Comparison of ENCODE assay signal across 32 mouse cellular contexts in the genomic region with DNA sequence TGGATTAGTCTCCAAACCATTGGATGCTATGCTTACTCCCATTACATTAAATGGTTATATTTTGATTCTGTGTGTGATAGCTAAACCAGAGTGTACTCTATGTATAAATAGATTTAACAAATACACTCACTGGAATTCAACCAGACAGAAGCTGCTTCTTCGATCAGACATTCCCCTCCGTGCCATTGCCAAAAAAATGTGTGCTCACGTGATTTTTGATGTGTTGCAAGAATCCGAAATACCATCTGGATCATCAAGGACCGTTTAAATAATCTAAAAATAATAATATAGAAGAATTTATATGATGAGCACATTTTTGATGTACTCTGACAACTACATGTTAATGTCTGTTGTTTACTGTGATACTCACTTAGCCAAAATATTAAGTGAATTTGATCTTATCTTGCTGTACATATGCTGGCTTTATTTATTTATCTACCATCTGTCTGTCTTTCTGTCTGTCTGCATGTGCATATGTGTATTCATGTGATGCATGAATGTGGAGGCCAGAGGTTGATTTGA.
DNase-seq lines count a peak whose midpoint lies in the region; ATAC-seq and TF ChIP-seq lines count a peak whose summit lies in the region.
"Had no signal": no experiment of that assay in that cellular context is flagged by ENCODE, and none has a peak within 500 bp of the region (broad histone marks: within the 10 kb centered on the region; RNA-seq: fewer than 3 reads in every experiment).

No protein-coding gene starts in this region.

- no peak for TF ChIP-seq POLR2A in brain, embryonic 14.5 days (IDR thresholded peaks at IDR 0.05; ENCODE audit: borderline replicate concordance, extremely low read depth, insufficient read depth, insufficient read length, poor library complexity, severe bottlenecking)

- no peaks in the 10 kb centered on the region for H3K36me3 ChIP-seq in forebrain, postnatal 0 days (ENCODE audit: insufficient read depth)
- no peaks in the 10 kb centered on the region for H3K36me3 ChIP-seq in forebrain, embryonic 10.5 days (replicated peaks)
- no peaks in the 10 kb centered on the region for H3K36me3 ChIP-seq in lung, embryonic 16.5 days (ENCODE audit: control insufficient read depth, insufficient read depth, low read length)
- H3K36me3 ChIP-seq: embryonic facial prominence, embryonic 10.5 days; embryonic facial prominence, embryonic 13.5 days; G1E; hindbrain, embryonic 10.5 days had no signal

- DNase-seq in forebrain, postnatal 0 days = peak; percentile 24
- no peak for DNase-seq in forebrain, embryonic 10.5 days (ENCODE audit: extremely low spot score, low spot score)
- DNase-seq in layer of hippocampus, adult 18-20 months (ENCODE audit: low spot score in 2 of 2) = peak; percentile 17 to 63
- no peak for DNase-seq in layer of hippocampus, adult 8-10 months (ENCODE audit: low spot score in 2 of 2)
- no peak for DNase-seq in lung, postnatal 14 days
- DNase-seq in brain, embryonic 14.5 days (ENCODE audit: low read depth) = peak; percentile 63
- DNase-seq: adrenal gland, postnatal 10 days; adrenal gland, postnatal 36 days; B cell, adult 2 months; cerebellum, adult 11-12 months; cerebellum, adult 8-10 months; cerebellum, postnatal 10 days; cerebellum, postnatal 36 days; embryo, embryonic 11 days; gastrocnemius, postnatal 10 days; gastrocnemius, postnatal 36 days; heart, adult 2 months; heart, postnatal 36 days had no signal

- TF ChIP-seq CTCF in forebrain, postnatal 0 days (IDR thresholded peaks at IDR 0.05; ENCODE audit: low read depth) = no peak
- TF ChIP-seq CTCF in brain, embryonic 14.5 days (IDR thresholded peaks at IDR 0.05; ENCODE audit: borderline replicate concordance, extremely low read depth, insufficient read depth, insufficient read length) = no peak

- no peak overlapping the region for H3K4me2 ChIP-seq in forebrain, postnatal 0 days (ENCODE audit: low read depth)
- H3K4me2 ChIP-seq in lung, embryonic 16.5 days (ENCODE audit: low read depth, low read length) = no peak overlapping the region
- H3K4me2 ChIP-seq: embryonic facial prominence, embryonic 13.5 days; forebrain, embryonic 13.5 days; heart, embryonic 11.5 days; hindbrain, embryonic 14.5 days had no signal

- no peak for ATAC-seq in forebrain, postnatal 0 days
- ATAC-seq in lung, embryonic 16.5 days (ENCODE audit: low read depth) = peak; percentile 34; the same call in 1 of the 2 replicates
- ATAC-seq in megakaryocyte progenitor cell, adult 5-6 weeks (replicated peaks; ENCODE audit: poor library complexity) = no peak
- ATAC-seq: forebrain, embryonic 13.5 days; hindbrain, postnatal 0 days; inflammation-experienced regulatory T-cells, adult 6 months; Patski had no signal

- H3K9ac ChIP-seq in forebrain, postnatal 0 days = no peak overlapping the region
- H3K9ac ChIP-seq in lung, embryonic 16.5 days (ENCODE audit: low read length) = no peak overlapping the region
- H3K9ac ChIP-seq: embryonic facial prominence, embryonic 13.5 days; forebrain, embryonic 13.5 days; hindbrain, embryonic 14.5 days had no signal

- H3K4me1 ChIP-seq in forebrain, postnatal 0 days (ENCODE audit: insufficient read depth) = no peaks in the 10 kb centered on the region
- H3K4me1 ChIP-seq in forebrain, embryonic 10.5 days = no peaks in the 10 kb centered on the region
- H3K4me1 ChIP-seq in lung, embryonic 16.5 days (replicated peaks; ENCODE audit: control insufficient read depth, insufficient read depth, low read length) = 0 out of 2 replicates have a peak, but pooled peaks cover 2% of the 10 kb centered on the region
- H3K4me1 ChIP-seq: embryonic facial prominence, embryonic 10.5 days; embryonic facial prominence, embryonic 13.5 days; forebrain, embryonic 13.5 days; hindbrain, embryonic 10.5 days had no signal

- no peaks in the 10 kb centered on the region for H3K27me3 ChIP-seq in forebrain, postnatal 0 days (ENCODE audit: insufficient read depth, low read length)
- H3K27me3 ChIP-seq in forebrain, embryonic 10.5 days (ENCODE audit: poor library complexity, severe bottlenecking) = no peaks in the 10 kb centered on the region
- no peaks in the 10 kb centered on the region for H3K27me3 ChIP-seq in lung, embryonic 16.5 days (ENCODE audit: control insufficient read depth, insufficient read depth, low read depth, low read length)
- H3K27me3 ChIP-seq: CH12.LX; embryonic facial prominence, embryonic 13.5 days; forebrain, embryonic 13.5 days had no signal

- H3K9me3 ChIP-seq in forebrain, postnatal 0 days (ENCODE audit: low read length) = no peaks in the 10 kb centered on the region
- H3K9me3 ChIP-seq in forebrain, embryonic 10.5 days = 0 out of 2 replicates have a peak, but pooled peaks cover 3% of the 10 kb centered on the region
- no peaks in the 10 kb centered on the region; the same call in 1 of the 2 replicates for H3K9me3 ChIP-seq in lung, embryonic 16.5 days (ENCODE audit: control insufficient read depth, low read length)
- H3K9me3 ChIP-seq: embryonic facial prominence, embryonic 10.5 days; forebrain, embryonic 13.5 days; G1E; hindbrain, embryonic 10.5 days had no signal

- no peak overlapping the region for H3K4me3 ChIP-seq in forebrain, postnatal 0 days (ENCODE audit: low read depth, low read length)
- no peak overlapping the region for H3K4me3 ChIP-seq in forebrain, embryonic 10.5 days
- no peak overlapping the region for H3K4me3 ChIP-seq in lung, embryonic 16.5 days (ENCODE audit: low read length)
- H3K4me3 ChIP-seq: embryonic facial prominence, embryonic 10.5 days; embryonic facial prominence, embryonic 13.5 days; erythroblast, embryonic 14.5 days; forebrain, embryonic 13.5 days; heart, adult 2 months; hindbrain, embryonic 10.5 days had no signal

- H3K27ac ChIP-seq in forebrain, postnatal 0 days (ENCODE audit: low read depth, low read length) = no peak overlapping the region
- no peak overlapping the region for H3K27ac ChIP-seq in forebrain, embryonic 10.5 days
- H3K27ac ChIP-seq in lung, embryonic 16.5 days (ENCODE audit: low read length) = no peak overlapping the region
- H3K27ac ChIP-seq: embryonic facial prominence, embryonic 10.5 days; embryonic facial prominence, embryonic 13.5 days; forebrain, embryonic 13.5 days; heart, adult 2 months; hindbrain, embryonic 10.5 days; hindbrain, embryonic 14.5 days; hindbrain, postnatal 0 days had no signal

- 73% methylated on average over 5 of the region's 5 CpGs for WGBS in forebrain, postnatal 0 days
- WGBS in forebrain, embryonic 10.5 days = 93% methylated on average over 5 of the region's 5 CpGs
- 50% methylated on average over 5 of the region's 5 CpGs for WGBS in lung, embryonic 16.5 days

Comparison
In these comparisons a context has a peak if more than half of its experiments do, and no peak if none do; other contexts are left out.
1. DNase-seq: peak in forebrain, postnatal 0 days (single experiment), layer of hippocampus, adult 18-20 months (2 of 2) and brain, embryonic 14.5 days (single experiment); none in forebrain, embryonic 10.5 days (single experiment), layer of hippocampus, adult 8-10 months (0 of 2) and lung, postnatal 14 days (single experiment).